Mouse (Mus musculus) heart, embryonic 15.5 days (tissue): Measurements from ENCODE around the gene Rpa1. TPM values are rescaled to one million over a fixed set of nuclear protein-coding genes. Genes with fewer than 3 reads are reported as not detected.

Experiments
- ATAC-seq: fragments of 200-750 bp; cut with Nextera tagmentation; replicated peaks from 2 replicates; pipeline ENCODE4 v1.8.0; 2017; ENCODE audit warnings: low read depth, moderate TSS enrichment; ENCODE audit not compliant: insufficient number of reproducible peaks, insufficient read depth, low FRiP score
- H3K27ac ChIP-seq: fragments of 300-500 bp; sonication (generic); 2 replicates; pipeline ENCODE4 v1.5.1; 2015; ENCODE audit warnings: mild to moderate bottlenecking, inconsistent platforms
- H3K27me3 ChIP-seq: fragments of 300-500 bp; sonication (generic); 2 replicates; pipeline ENCODE4 v1.6.1; 2015; ENCODE audit warnings: inconsistent platforms
- H3K36me3 ChIP-seq: fragments of 300-500 bp; sonication (generic); 2 replicates; pipeline ENCODE4 v1.6.1; 2015; ENCODE audit warnings: mild to moderate bottlenecking, inconsistent platforms
- H3K4me1 ChIP-seq: fragments of 300-500 bp; sonication (generic); replicated peaks from 2 replicates; pipeline ENCODE4 v1.6.1; 2015; ENCODE audit warnings: inconsistent platforms
- H3K4me2 ChIP-seq: fragments of 300-500 bp; sonication (generic); 2 replicates; pipeline ENCODE4 v1.6.1; 2015; ENCODE audit warnings: inconsistent platforms, mild to moderate bottlenecking, moderate library complexity
- H3K4me3 ChIP-seq: fragments of 300-500 bp; sonication (generic); 2 replicates; pipeline ENCODE4 v1.5.1; 2015; ENCODE audit warnings: mild to moderate bottlenecking, inconsistent platforms
- H3K9ac ChIP-seq: fragments of 300-500 bp; sonication (generic); 2 replicates; pipeline ENCODE4 v1.6.1; 2015; ENCODE audit warnings: mild to moderate bottlenecking, inconsistent platforms
- H3K9me3 ChIP-seq: fragments of 300-500 bp; sonication (generic); replicated peaks from 2 replicates; pipeline ENCODE4 v1.6.1; 2016; ENCODE audit warnings: inconsistent platforms
- WGBS: fragments of 180-500 bp; shearing (Covaris S2); methylation state at CpG from one replicate; pipeline ENCODE4 v1.1.7; 2015; ENCODE audit warnings: mixed read lengths; 5-methylcytosine and 5-hydroxymethylcytosine counted together
- polyA plus RNA-seq: library from polyadenylated mRNA; unstranded; fragments of >200 nt; fragmentation: Nextera tagmentation; extraction: Ambion mirVana; gene quantifications from 2 replicates; pipeline ENCODE4 v1.2.1, GENCODE M21; 2015

Gene Rpa1
- polyA plus RNA-seq, 1 experiment from 2014 or later, result 86.2 TPM

- peaks cover 25% of the 10 kb centered on the region for H3K4me1 ChIP-seq
- H3K9ac ChIP-seq, result no peak overlapping the region
- 55% methylated on average over 4 of the region's 4 CpGs for WGBS
- no peak overlapping the region for H3K27ac ChIP-seq
- no peaks in the 10 kb centered on the region for H3K36me3 ChIP-seq
- H3K27me3 ChIP-seq, result no peaks in the 10 kb centered on the region
- no peaks in the 10 kb centered on the region for H3K9me3 ChIP-seq
- H3K4me2 ChIP-seq, result peak overlapping the region; percentile 83
- no peak overlapping the region; the same call in 1 of the 2 replicates for H3K4me3 ChIP-seq
- no peak for ATAC-seq
Measured at GRCm38 (mm10) chr11:75346556-75347187, 1.5 kb downstream of the Rpa1 start.

GRCm38 (mm10) chr11:75344716-75345115 is 3.4 kb downstream of the Rpa1 start:
- Histone ChIP-seq H3K9me3 (no peaks in the 10 kb centered on the region), H3K4me2 (no peak overlapping the region), H3K4me1 (peaks cover 25% of the 10 kb centered on the region), H3K4me3 (no peak overlapping the region), H3K27ac (no peak overlapping the region), H3K9ac (no peak overlapping the region), H3K36me3 (peaks cover 5% of the 10 kb centered on the region; the same call in 1 of the 2 replicates), H3K27me3 (no peaks in the 10 kb centered on the region)
- WGBS, result 91% methylated on average over 5 of the region's 5 CpGs
- no peak for ATAC-seq

GRCm38 (mm10) chr11:75344163-75344562 is 4.0 kb downstream of the Rpa1 start:
- no peaks in the 10 kb centered on the region for H3K9me3 ChIP-seq
- no peaks in the 10 kb centered on the region for H3K27me3 ChIP-seq
- WGBS, result 74% methylated on average over 2 of the region's 2 CpGs
- no peak overlapping the region for H3K4me2 ChIP-seq
- H3K9ac ChIP-seq, result no peak overlapping the region
- no peak overlapping the region for H3K27ac ChIP-seq
- no peak overlapping the region for H3K4me3 ChIP-seq
- peaks cover 9% of the 10 kb centered on the region for H3K36me3 ChIP-seq
- ATAC-seq, result no peak
- peaks cover 22% of the 10 kb centered on the region for H3K4me1 ChIP-seq

GRCm38 (mm10) chr11:75343096-75343495 is 5.0 kb downstream of the Rpa1 start:
- no peak overlapping the region for H3K4me2 ChIP-seq
- H3K36me3 ChIP-seq, result peaks cover 11% of the 10 kb centered on the region
- no peaks in the 10 kb centered on the region for H3K27me3 ChIP-seq
- ATAC-seq, result no peak
- peaks cover 15% of the 10 kb centered on the region for H3K4me1 ChIP-seq
- 85% methylated on average over 2 of the region's 2 CpGs for WGBS
- H3K4me3 ChIP-seq, result no peak overlapping the region
- H3K9ac ChIP-seq, result no peak overlapping the region
- H3K27ac ChIP-seq, result no peak overlapping the region; the same call in 1 of the 2 replicates
- H3K9me3 ChIP-seq, result no peaks in the 10 kb centered on the region

GRCm38 (mm10) chr11:75340698-75341345 is 7.3 kb downstream of the Rpa1 start:
- Histone ChIP-seq H3K27ac (no peak overlapping the region), H3K9me3 (no peaks in the 10 kb centered on the region), H3K9ac (no peak overlapping the region), H3K4me2 (no peak overlapping the region), H3K36me3 (peaks cover 11% of the 10 kb centered on the region), H3K4me1 (peaks cover 20% of the 10 kb centered on the region), H3K27me3 (no peaks in the 10 kb centered on the region), H3K4me3 (no peak overlapping the region)
- 88% methylated on average over 12 of the region's 12 CpGs for WGBS
- ATAC-seq, result no peak

- H3K4me3 ChIP-seq, result no peak overlapping the region
- H3K4me1 ChIP-seq, result peaks cover 20% of the 10 kb centered on the region
- H3K9me3 ChIP-seq, result no peaks in the 10 kb centered on the region
- H3K9ac ChIP-seq, result no peak overlapping the region
- WGBS, result 72% methylated on average over 14 of the region's 14 CpGs
- ATAC-seq, result no peak
- H3K36me3 ChIP-seq, result peaks cover 11% of the 10 kb centered on the region
- H3K27me3 ChIP-seq, result no peaks in the 10 kb centered on the region
- no peak overlapping the region for H3K27ac ChIP-seq
- H3K4me2 ChIP-seq, result no peak overlapping the region
Measured at GRCm38 (mm10) chr11:75340076-75340475, 8.0 kb downstream of the Rpa1 start.

GRCm38 (mm10) chr11:75337246-75337645 is 10.9 kb downstream of the Rpa1 start:
- H3K4me3 ChIP-seq, result no peak overlapping the region
- 0 out of 2 replicates have a peak overlapping the region, but pooled peaks have one; percentile 28 for H3K27ac ChIP-seq
- H3K9me3 ChIP-seq, result no peaks in the 10 kb centered on the region
- no peak overlapping the region for H3K4me2 ChIP-seq
- H3K27me3 ChIP-seq, result no peaks in the 10 kb centered on the region
- ATAC-seq, result no peak
- WGBS, result 83% methylated on average over 7 of the region's 7 CpGs
- H3K9ac ChIP-seq, result no peak overlapping the region
- peaks cover 11% of the 10 kb centered on the region for H3K36me3 ChIP-seq
- H3K4me1 ChIP-seq, result peaks cover 13% of the 10 kb centered on the region

GRCm38 (mm10) chr11:75336676-75337075 is 11.4 kb downstream of the Rpa1 start:
- WGBS, result 63% methylated on average over 8 of the region's 8 CpGs
- Histone ChIP-seq H3K4me3 (no peak overlapping the region), H3K9ac (no peak overlapping the region), H3K27ac (0 out of 2 replicates have a peak overlapping the region, but pooled peaks have one; percentile 28), H3K9me3 (no peaks in the 10 kb centered on the region), H3K36me3 (peaks cover 15% of the 10 kb centered on the region), H3K4me2 (no peak overlapping the region), H3K27me3 (no peaks in the 10 kb centered on the region), H3K4me1 (peaks cover 13% of the 10 kb centered on the region)
- no peak for ATAC-seq

GRCm38 (mm10) chr11:75325969-75326311 is 22.2 kb downstream of the Rpa1 start:
- Histone ChIP-seq H3K27ac (0 out of 2 replicates have a peak overlapping the region, but pooled peaks have one; percentile 20), H3K4me2 (no peak overlapping the region), H3K27me3 (no peaks in the 10 kb centered on the region), H3K4me1 (peaks cover 13% of the 10 kb centered on the region), H3K36me3 (peaks cover 13% of the 10 kb centered on the region; the same call in 1 of the 2 replicates), H3K9ac (no peak overlapping the region), H3K4me3 (no peak overlapping the region), H3K9me3 (no peaks in the 10 kb centered on the region)
- ATAC-seq, result no peak
- 56% methylated on average over 7 of the region's 7 CpGs for WGBS

GRCm38 (mm10) chr11:75325116-75325968 is 22.8 kb downstream of the Rpa1 start:
- Histone ChIP-seq H3K36me3 (peaks cover 11% of the 10 kb centered on the region; the same call in 1 of the 2 replicates), H3K9ac (no peak overlapping the region), H3K4me2 (no peak overlapping the region), H3K27ac (peak overlapping the region; percentile 20; the same call in 1 of the 2 replicates), H3K4me1 (peaks cover 13% of the 10 kb centered on the region), H3K9me3 (no peaks in the 10 kb centered on the region), H3K4me3 (no peak overlapping the region), H3K27me3 (no peaks in the 10 kb centered on the region)
- WGBS, result 65% methylated on average over 16 of the region's 16 CpGs
- no peak for ATAC-seq

- no peak overlapping the region for H3K4me2 ChIP-seq
- H3K4me1 ChIP-seq, result peaks cover 13% of the 10 kb centered on the region
- H3K27me3 ChIP-seq, result no peaks in the 10 kb centered on the region
- H3K9me3 ChIP-seq, result no peaks in the 10 kb centered on the region
- H3K9ac ChIP-seq, result no peak overlapping the region
- H3K4me3 ChIP-seq, result no peak overlapping the region
- H3K27ac ChIP-seq, result no peak overlapping the region
- H3K36me3 ChIP-seq, result peaks cover 11% of the 10 kb centered on the region; the same call in 1 of the 2 replicates
- no peak for ATAC-seq
- WGBS, result 85% methylated on average over 2 of the region's 2 CpGs
Measured at GRCm38 (mm10) chr11:75324433-75324832, 23.7 kb downstream of the Rpa1 start.
